Mouse (Mus musculus): ENCODE data around the gene Knop1. TPM values are rescaled to one million over a fixed set of nuclear protein-coding genes. Genes with fewer than 3 reads are reported as not detected.

The Knop1 gene
- total and polyA plus RNA-seq, 2 experiments from 2014 or later, result 37.5 to 73.2 TPM

- Histone ChIP-seq H3K4me1 (ENCODE audit: insufficient read depth, low read length) (no peaks in the 10 kb centered on the region), H3K36me3 (ENCODE audit: insufficient read depth, low read length) (peaks cover 70% of the 10 kb centered on the region), H3K9ac (replicated peaks; ENCODE audit: low read length, poor library complexity, severe bottlenecking) (no peak overlapping the region), H3K4me3 (ENCODE audit: low read depth, low read length) (no peak overlapping the region), H3K9me3 (ENCODE audit: low read length) (no peaks in the 10 kb centered on the region), H3K27ac (ENCODE audit: low read depth, low read length) (no peak overlapping the region), H3K27me3 (ENCODE audit: insufficient read depth, low read length) (no peaks in the 10 kb centered on the region), H3K4me2 (ENCODE audit: low read depth, low read length, poor library complexity, severe bottlenecking) (no peak overlapping the region)
- WGBS, result 62% methylated on average over 4 of the region's 4 CpGs
- TF ChIP-seq CTCF (IDR thresholded peaks at IDR 0.05), result no peak
- DNase-seq (ENCODE audit: low spot score) (no peak), ATAC-seq (ENCODE audit: low FRiP score) (no peak)
These were observed 13.1 kb downstream of the Knop1 start for GRCm38 (mm10) chr7:118842938-118843337.

GRCm38 (mm10) chr7:118841796-118842195 is 14.3 kb downstream of the Knop1 start:
- 0 out of 2 replicates have a peak, but pooled peaks have one; percentile 11 for TF ChIP-seq CTCF (IDR thresholded peaks at IDR 0.05)
- Histone ChIP-seq H3K4me2 (ENCODE audit: low read depth, low read length, poor library complexity, severe bottlenecking) (no peak overlapping the region), H3K36me3 (ENCODE audit: insufficient read depth, low read length) (peaks cover 71% of the 10 kb centered on the region), H3K4me3 (ENCODE audit: low read depth, low read length) (no peak overlapping the region), H3K9ac (replicated peaks; ENCODE audit: low read length, poor library complexity, severe bottlenecking) (no peak overlapping the region), H3K27ac (ENCODE audit: low read depth, low read length) (no peak overlapping the region), H3K4me1 (ENCODE audit: insufficient read depth, low read length) (no peaks in the 10 kb centered on the region), H3K9me3 (ENCODE audit: low read length) (no peaks in the 10 kb centered on the region), H3K27me3 (ENCODE audit: insufficient read depth, low read length) (no peaks in the 10 kb centered on the region)
- peak; percentile 16 for DNase-seq (ENCODE audit: low spot score)
- no peak for ATAC-seq (ENCODE audit: low FRiP score)
- 52% methylated on average over 1 of the region's 1 CpGs for WGBS

GRCm38 (mm10) chr7:118841030-118841745 is 14.9 kb downstream of the Knop1 start:
- Histone ChIP-seq H3K4me3 (ENCODE audit: low read depth, low read length) (no peak overlapping the region), H3K4me2 (ENCODE audit: low read depth, low read length, poor library complexity, severe bottlenecking) (no peak overlapping the region), H3K27ac (ENCODE audit: low read depth, low read length) (peak overlapping the region; percentile 34; the same call in 1 of the 2 replicates), H3K4me1 (ENCODE audit: insufficient read depth, low read length) (no peaks in the 10 kb centered on the region), H3K9me3 (ENCODE audit: low read length) (no peaks in the 10 kb centered on the region), H3K27me3 (ENCODE audit: insufficient read depth, low read length) (no peaks in the 10 kb centered on the region), H3K36me3 (ENCODE audit: insufficient read depth, low read length) (peaks cover 71% of the 10 kb centered on the region), H3K9ac (replicated peaks; ENCODE audit: low read length, poor library complexity, severe bottlenecking) (no peak overlapping the region)
- DNase-seq (ENCODE audit: low spot score) (peak; percentile 72), ATAC-seq (ENCODE audit: low FRiP score) (no peak)
- no peak for TF ChIP-seq CTCF (IDR thresholded peaks at IDR 0.05)
- 64% methylated on average over 8 of the region's 8 CpGs for WGBS

GRCm38 (mm10) chr7:118837901-118838300 is 18.2 kb downstream of the Knop1 start:
- no peak for ATAC-seq (ENCODE audit: low FRiP score)
- peaks cover 77% of the 10 kb centered on the region for H3K36me3 ChIP-seq (ENCODE audit: insufficient read depth, low read length)

GRCm38 (mm10) chr7:118827975-118828416 is 28.1 kb downstream of the Knop1 start:
- H3K4me2 ChIP-seq (ENCODE audit: low read depth, low read length, poor library complexity, severe bottlenecking), result no peak overlapping the region
- no peak for TF ChIP-seq CTCF (IDR thresholded peaks at IDR 0.05)
- peaks cover 49% of the 10 kb centered on the region for H3K36me3 ChIP-seq (ENCODE audit: insufficient read depth, low read length)
- H3K4me1 ChIP-seq (ENCODE audit: insufficient read depth, low read length), result no peaks in the 10 kb centered on the region
- H3K9ac ChIP-seq (replicated peaks; ENCODE audit: low read length, poor library complexity, severe bottlenecking), result no peak overlapping the region
- H3K9me3 ChIP-seq (ENCODE audit: low read length), result no peaks in the 10 kb centered on the region
- no peak overlapping the region for H3K4me3 ChIP-seq (ENCODE audit: low read depth, low read length)
- peak; percentile 32 for DNase-seq (ENCODE audit: low spot score)
- 0 out of 2 replicates have a peak, but pooled peaks have one; percentile 8 for ATAC-seq (ENCODE audit: low FRiP score)
- 15% methylated on average over 5 of the region's 5 CpGs for WGBS
- no peak overlapping the region for H3K27ac ChIP-seq (ENCODE audit: low read depth, low read length)
- no peaks in the 10 kb centered on the region for H3K27me3 ChIP-seq (ENCODE audit: insufficient read depth, low read length)

More at GRCm38 (mm10) chr7:118837901-118838300, 18.2 kb downstream of the Knop1 start:
- no peak for TF ChIP-seq CTCF (IDR thresholded peaks at IDR 0.05)
- DNase-seq (ENCODE audit: low spot score), result no peak
- H3K9me3 ChIP-seq (ENCODE audit: low read length), result no peaks in the 10 kb centered on the region
- no peak overlapping the region for H3K9ac ChIP-seq (replicated peaks; ENCODE audit: low read length, poor library complexity, severe bottlenecking)
- H3K4me3 ChIP-seq (ENCODE audit: low read depth, low read length), result no peak overlapping the region
- no peak overlapping the region for H3K4me2 ChIP-seq (ENCODE audit: low read depth, low read length, poor library complexity, severe bottlenecking)
- no peaks in the 10 kb centered on the region for H3K27me3 ChIP-seq (ENCODE audit: insufficient read depth, low read length)
- H3K27ac ChIP-seq (ENCODE audit: low read depth, low read length), result no peak overlapping the region
- no peaks in the 10 kb centered on the region for H3K4me1 ChIP-seq (ENCODE audit: insufficient read depth, low read length)
- WGBS, result 86% methylated on average over 5 of the region's 5 CpGs

- Histone ChIP-seq H3K4me3 (ENCODE audit: low read depth, low read length) (no peak overlapping the region), H3K9me3 (ENCODE audit: low read length) (no peaks in the 10 kb centered on the region), H3K4me2 (ENCODE audit: low read depth, low read length, poor library complexity, severe bottlenecking) (no peak overlapping the region), H3K9ac (replicated peaks; ENCODE audit: low read length, poor library complexity, severe bottlenecking) (no peak overlapping the region), H3K27me3 (ENCODE audit: insufficient read depth, low read length) (no peaks in the 10 kb centered on the region), H3K36me3 (ENCODE audit: insufficient read depth, low read length) (peaks cover 36% of the 10 kb centered on the region), H3K27ac (ENCODE audit: low read depth, low read length) (no peak overlapping the region), H3K4me1 (ENCODE audit: insufficient read depth, low read length) (no peaks in the 10 kb centered on the region)
- DNase-seq (ENCODE audit: low spot score), result no peak
- no peak for TF ChIP-seq CTCF (IDR thresholded peaks at IDR 0.05)
- 42% methylated on average over 7 of the region's 7 CpGs for WGBS
- no peak for ATAC-seq (ENCODE audit: low FRiP score)
These were observed 31.6 kb downstream of the Knop1 start for GRCm38 (mm10) chr7:118824451-118824850.
